7 mouse cellular contexts compared by ENCODE assay signal in the genomic region with DNA sequence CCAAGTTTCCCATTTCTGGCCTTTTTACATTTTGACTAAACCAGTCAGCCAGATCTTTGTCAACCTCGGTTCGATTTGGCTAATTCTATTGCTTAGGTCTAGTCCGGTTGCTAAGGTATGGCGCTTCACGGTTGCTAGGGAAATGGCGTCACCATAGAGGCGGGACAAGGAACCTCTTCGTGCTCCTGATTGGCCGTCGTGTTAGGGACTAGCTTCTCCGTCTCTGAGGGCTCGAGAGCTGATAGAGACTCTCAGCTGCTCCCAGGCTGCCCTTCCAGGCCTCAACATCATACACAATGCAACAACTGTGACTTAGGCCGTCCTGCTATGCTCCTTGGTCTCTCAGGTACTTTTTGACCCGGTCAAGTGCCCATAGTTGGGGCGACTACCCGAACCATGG. TPM values are rescaled to one million over a fixed set of nuclear protein-coding genes. Genes with fewer than 3 reads are reported as not detected.
A peak's percentile ranks its signal among the peaks of the same experiment; 100 is the strongest.
DNase-seq lines count a peak whose midpoint lies in the region; ATAC-seq lines count a peak whose summit lies in the region.

Gene Fkbpl (plus strand): TSS at position 157 of the 400 bp plus-strand sequence.

- H3K9me3 ChIP-seq in intestine, embryonic 16.5 days (ENCODE audit: control insufficient read depth, low read length) = no peaks in the 10 kb centered on the region
- no peaks in the 10 kb centered on the region for H3K9me3 ChIP-seq in midbrain, embryonic 11.5 days (ENCODE audit: control insufficient read depth, low read length)

- H3K4me1 ChIP-seq in intestine, embryonic 16.5 days (ENCODE audit: control insufficient read depth, insufficient read depth, low read length) = peaks cover 15% of the 10 kb centered on the region
- H3K4me1 ChIP-seq in midbrain, embryonic 11.5 days (ENCODE audit: control insufficient read depth, insufficient read depth, low read length) = peaks cover 24% of the 10 kb centered on the region

- peak within 1 kb of the TSS; percentile 59 for H3K4me2 ChIP-seq in intestine, embryonic 16.5 days (ENCODE audit: low read depth, low read length)
- peak within 1 kb of the TSS; percentile 67 for H3K4me2 ChIP-seq in midbrain, embryonic 11.5 days

- H3K9ac ChIP-seq in intestine, embryonic 16.5 days (ENCODE audit: low read depth, low read length) = peak within 1 kb of the TSS; percentile 65
- peak within 1 kb of the TSS; percentile 64 for H3K9ac ChIP-seq in midbrain, embryonic 11.5 days (ENCODE audit: low read length)

- H3K36me3 ChIP-seq in intestine, embryonic 16.5 days (ENCODE audit: control insufficient read depth, insufficient read depth, low read length) = no peaks in the 10 kb centered on the region
- 0 out of 2 replicates have a peak, but pooled peaks cover 4% of the 10 kb centered on the region for H3K36me3 ChIP-seq in midbrain, embryonic 11.5 days (ENCODE audit: control insufficient read depth, insufficient read depth, low read length)

- intact Hi-C loops in left cerebral cortex, postnatal 36 days (cut with DNase I) = no loop called here

- DNase-seq in adrenal gland, adult 2 months = peak; percentile 96
- peak; percentile 94 for DNase-seq in embryo, embryonic 11.5 days (ENCODE audit: low read depth, low spot score)
- peak; percentile 82 to 94 for DNase-seq in gastrocnemius, postnatal 4 days (ENCODE audit: low spot score in 2 of 2)
- DNase-seq in left cerebral cortex, postnatal 36 days (ENCODE audit: low spot score in 2 of 2) = peak; percentile 92 to 96
- DNase-seq in midbrain, embryonic 11.5 days (ENCODE audit: low spot score, missing footprints) = peak; percentile 100
- peak; percentile 96 for DNase-seq in skeletal muscle tissue, adult 2 months (ENCODE audit: low read depth, low spot score)

- peak within 1 kb of the TSS; percentile 59 for H3K4me3 ChIP-seq in intestine, embryonic 16.5 days (ENCODE audit: low read length)
- H3K4me3 ChIP-seq in midbrain, embryonic 11.5 days (ENCODE audit: low read depth, low read length) = peak within 1 kb of the TSS; percentile 50

- peak within 1 kb of the TSS; percentile 49; the same call in 1 of the 2 replicates for H3K27ac ChIP-seq in intestine, embryonic 16.5 days (ENCODE audit: low read length)
- no peak within 1 kb of the TSS; the same call in none of the 2 replicates for H3K27ac ChIP-seq in midbrain, embryonic 11.5 days (ENCODE audit: low read depth, low read length)

- under 1% methylated on average over 16 of the region's 16 CpGs for WGBS in intestine, embryonic 16.5 days
- WGBS in midbrain, embryonic 11.5 days = under 1% methylated on average over 16 of the region's 16 CpGs

- peak; percentile 74 for ATAC-seq in intestine, embryonic 16.5 days
- ATAC-seq in midbrain, embryonic 11.5 days (ENCODE audit: low FRiP score) = peak; percentile 80

- H3K27me3 ChIP-seq in intestine, embryonic 16.5 days (replicated peaks; ENCODE audit: control insufficient read depth, insufficient read depth, low read length) = no peaks in the 10 kb centered on the region
- no peaks in the 10 kb centered on the region for H3K27me3 ChIP-seq in midbrain, embryonic 11.5 days (ENCODE audit: control insufficient read depth, insufficient read depth, low read length)

RNA-seq across cellular contexts. Expression of gene Fkbpl, which starts in this region (rescaled TPM):
- 10 to 100 TPM; 12.7 to 17.2 TPM for total RNA-seq in adrenal gland, adult 2 months (2021)
- 7.1 and 7.6 TPM in 2 replicates for polyA plus RNA-seq in adrenal gland, adult 2 months (2012; rRNA removed)
- 1 to 10 TPM; 8.1 to 8.3 TPM for total RNA-seq in gastrocnemius, postnatal 4 days (2021)
- 10.2 and 14.4 TPM in 2 replicates for polyA plus RNA-seq in intestine, embryonic 16.5 days (2015; fragmentation: Nextera tagmentation; extraction: Ambion mirVana)
- 10 to 100 TPM; 12.3 to 14.1 TPM for total RNA-seq in left cerebral cortex, postnatal 36 days (2021)
- 14.4 and 15.1 TPM in 2 replicates for polyA plus RNA-seq in midbrain, embryonic 11.5 days (2014; fragmentation: Nextera tagmentation; extraction: Ambion mirVana)
